Mouse (Mus musculus) CD4-positive, CD25-positive, alpha-beta regulatory T cell, adult 4 months (primary cell): ENCODE data around the gene Agfg2. TPM values are rescaled to one million over a fixed set of nuclear protein-coding genes. Genes with fewer than 3 reads are reported as not detected.
"Not testable (repeated sequence)": the region's sequence is repeated elsewhere in the genome, so short reads cannot be mapped to it uniquely, and the experiment has no call there.

Source experiments
- ATAC-seq: one replicate; pipeline ENCODE4 v1.8.0; 2017
- polyA plus RNA-seq, 2 experiments: library from polyadenylated mRNA; unstranded; fragments of 100-300 nt; shearing (Covaris generic); gene quantifications; one replicate each; pipeline ENCODE4 v1.2.1; 2017

Agfg2 gene
- polyA plus RNA-seq, 2 experiments from 2014 or later = 14.3 to 15.7 TPM

GRCm38 (mm10) chr5:137645091-137645651, 39.4 kb downstream of the Agfg2 start:
- peak; percentile 60 for ATAC-seq

- ATAC-seq = no peak
Measured at GRCm38 (mm10) chr5:137644484-137644883, 40.0 kb downstream of the Agfg2 start.

- ATAC-seq = no peak
Measured at GRCm38 (mm10) chr5:137642886-137643285, 41.6 kb downstream of the Agfg2 start.

- peak; percentile 18 for ATAC-seq
Measured at GRCm38 (mm10) chr5:137641054-137641453, 43.5 kb downstream of the Agfg2 start, which contains the start of gene Sap25. Sap25 (plus strand) TSS chr5:137641334.

- no peak for ATAC-seq
Measured at GRCm38 (mm10) chr5:137639472-137639871, 45.1 kb downstream of the Agfg2 start.

GRCm38 (mm10) chr5:137633397-137634084, 51.0 kb downstream of the Agfg2 start:
- ATAC-seq = no peak

- ATAC-seq = no peak
Measured at GRCm38 (mm10) chr5:137631591-137631990, 52.9 kb downstream of the Agfg2 start.

- peak; percentile 48 for ATAC-seq
Measured at GRCm38 (mm10) chr5:137631171-137631570, 53.4 kb downstream of the Agfg2 start.

- ATAC-seq = no peak
Measured at GRCm38 (mm10) chr5:137630602-137631001, 53.9 kb downstream of the Agfg2 start.

- no peak for ATAC-seq
Measured at GRCm38 (mm10) chr5:137629906-137630545, 54.5 kb downstream of the Agfg2 start.

GRCm38 (mm10) chr5:137629306-137629721, 55.2 kb downstream of the Agfg2 start:
- ATAC-seq = no peak

- ATAC-seq = peak; percentile 86
Measured at GRCm38 (mm10) chr5:137628498-137629305, 55.8 kb downstream of the Agfg2 start, which contains the start of the genes Fbxo24, Lrch4 and Gm20605. Fbxo24 (minus strand) TSS chr5:137629002. Lrch4 (plus strand) TSS chr5:137629121. Gm20605 (plus strand) TSS chr5:137629175.

GRCm38 (mm10) chr5:137627991-137628390, 56.5 kb downstream of the Agfg2 start:
- no peak for ATAC-seq

- no peak for ATAC-seq
Measured at GRCm38 (mm10) chr5:137623937-137624530, 60.5 kb downstream of the Agfg2 start.

- no peak for ATAC-seq
Measured at GRCm38 (mm10) chr5:137615347-137615746, 69.2 kb downstream of the Agfg2 start.

GRCm38 (mm10) chr5:137614921-137615320, 69.6 kb downstream of the Agfg2 start:
- ATAC-seq = not testable (repeated sequence)

GRCm38 (mm10) chr5:137613550-137613949, 71.0 kb downstream of the Agfg2 start, which contains the start of gene Pcolce:
Pcolce (minus strand) TSS chr5:137613784.
- ATAC-seq = no peak

GRCm38 (mm10) chr5:137613076-137613475, 71.5 kb downstream of the Agfg2 start:
- no peak for ATAC-seq

- ATAC-seq = no peak
Measured at GRCm38 (mm10) chr5:137611245-137611602, 73.3 kb downstream of the Agfg2 start.

GRCm38 (mm10) chr5:137610548-137611244, 73.8 kb downstream of the Agfg2 start:
- ATAC-seq = no peak

- ATAC-seq = no peak
Measured at GRCm38 (mm10) chr5:137610056-137610455, 74.5 kb downstream of the Agfg2 start.

GRCm38 (mm10) chr5:137609292-137609691, 75.2 kb downstream of the Agfg2 start:
- ATAC-seq = no peak
